Mouse (Mus musculus) liver, embryonic 11.5 days (tissue): ENCODE data around the gene Lnx1. TPM values are rescaled to one million over a fixed set of nuclear protein-coding genes. Genes with fewer than 3 reads are reported as not detected.

Experiments used
- ATAC-seq: fragments of 200-750 bp; cut with Nextera tagmentation; replicated peaks from 2 replicates; pipeline ENCODE4 v1.8.0; 2017; ENCODE audit warnings: moderate number of reproducible peaks, mild to moderate bottlenecking, moderate TSS enrichment, moderate library complexity; ENCODE audit not compliant: low FRiP score
- DNase-seq: peaks from one replicate; pipeline ENCODE4 v3.0.0-alpha.2; 2017; ENCODE audit warnings: low spot score
- H3K27ac ChIP-seq: fragments of 300-500 bp; sonication (generic); 2 replicates; pipeline ENCODE4 v1.5.1; 2014; ENCODE audit warnings: mild to moderate bottlenecking, low read depth, low read length, control low read depth
- H3K27me3 ChIP-seq: fragments of 300-500 bp; sonication (generic); replicated peaks from 2 replicates; pipeline ENCODE4 v1.6.1; 2014; ENCODE audit warnings: low read length, mixed read lengths; ENCODE audit not compliant: control insufficient read depth, insufficient read depth
- H3K36me3 ChIP-seq: fragments of 300-500 bp; sonication (generic); 2 replicates; pipeline ENCODE4 v1.6.1; 2014; ENCODE audit warnings: mild to moderate bottlenecking, low read length, moderate library complexity, mixed read lengths; ENCODE audit not compliant: control insufficient read depth, insufficient read depth
- H3K4me1 ChIP-seq: fragments of 300-500 bp; sonication (generic); replicated peaks from 2 replicates; pipeline ENCODE4 v1.6.1; 2014; ENCODE audit warnings: low read length, mixed read lengths; ENCODE audit not compliant: control insufficient read depth, insufficient read depth
- H3K4me2 ChIP-seq: fragments of 300-500 bp; sonication (generic); 2 replicates; pipeline ENCODE4 v1.6.1; 2014; ENCODE audit warnings: mild to moderate bottlenecking, control low read depth, moderate library complexity
- H3K4me3 ChIP-seq: fragments of 300-500 bp; sonication (generic); 2 replicates; pipeline ENCODE4 v1.5.1; 2014; ENCODE audit warnings: low read depth, low read length, control low read depth
- H3K9ac ChIP-seq: fragments of 300-500 bp; sonication (generic); 2 replicates; pipeline ENCODE4 v1.6.1; 2014; ENCODE audit warnings: low read depth, low read length, control low read depth
- H3K9me3 ChIP-seq: fragments of 300-500 bp; sonication (generic); 2 replicates; pipeline ENCODE4 v1.6.1; 2016; ENCODE audit warnings: low read length, inconsistent platforms, mixed read lengths; ENCODE audit not compliant: control insufficient read depth
- WGBS: fragments of 180-500 bp; shearing (Covaris S2); extraction: QIAGEN DNeasy Blood & Tissue Kit; methylation state at CpG from one replicate; pipeline ENCODE4 v1.1.7; 2014; 5-methylcytosine and 5-hydroxymethylcytosine counted together
- polyA plus RNA-seq: library from polyadenylated mRNA; unstranded; fragments of >200 nt; fragmentation: Nextera tagmentation; extraction: Ambion mirVana; gene quantifications from 2 replicates; pipeline ENCODE4 v1.2.1, GENCODE M21; 2014

Gene Lnx1
- polyA plus RNA-seq, 1 experiment from 2014 or later, result 0.52 TPM

GRCm38 (mm10) chr5:74618573-74619059 lies 84.1 kb downstream of the Lnx1 start:
- no peaks in the 10 kb centered on the region for H3K36me3 ChIP-seq
- H3K4me3 ChIP-seq, result no peak overlapping the region
- H3K9ac ChIP-seq, result no peak overlapping the region
- no peaks in the 10 kb centered on the region for H3K9me3 ChIP-seq
- 68% methylated on average over 3 of the region's 3 CpGs for WGBS
- H3K4me2 ChIP-seq, result no peak overlapping the region
- H3K27ac ChIP-seq, result no peak overlapping the region
- DNase-seq (no peak), ATAC-seq (no peak)
- H3K27me3 ChIP-seq, result no peaks in the 10 kb centered on the region
- 0 out of 2 replicates have a peak, but pooled peaks cover 2% of the 10 kb centered on the region for H3K4me1 ChIP-seq

DNA sequence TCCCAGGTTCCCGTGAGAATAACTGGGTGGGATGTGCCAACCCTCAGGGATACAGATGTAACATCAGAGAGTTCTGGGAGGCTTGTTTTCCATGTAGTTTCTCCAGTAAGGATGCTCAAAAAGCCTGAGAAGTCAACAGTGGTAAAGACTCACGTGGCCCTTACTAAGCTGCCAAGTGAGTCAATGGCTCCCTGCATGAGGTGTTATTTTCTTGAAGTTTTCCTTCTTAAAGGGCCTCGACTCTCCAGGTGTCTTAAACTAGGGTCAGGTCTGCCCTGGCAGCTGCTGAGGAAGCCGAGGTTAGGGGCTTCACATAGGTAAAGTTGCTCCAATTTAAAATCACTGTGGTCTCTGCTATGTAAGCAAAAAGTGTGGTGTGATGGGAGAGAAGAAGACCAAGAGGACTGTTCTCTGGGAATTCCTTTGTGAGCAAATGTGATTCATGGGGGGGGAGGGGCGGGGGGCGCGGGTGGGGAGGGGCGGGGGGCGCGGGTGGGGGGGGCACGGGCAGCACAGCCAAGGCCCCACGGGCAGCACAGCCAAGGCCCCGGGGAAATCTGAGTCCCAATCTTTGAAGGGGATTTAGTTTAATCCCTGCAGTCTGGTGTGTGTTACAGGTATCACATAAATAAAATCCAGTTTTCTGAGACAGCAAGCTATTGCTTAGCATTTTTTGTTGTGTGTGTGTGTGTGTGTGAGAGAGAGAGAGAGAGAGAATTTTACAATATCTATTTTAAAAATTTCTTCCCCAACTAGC lies 84.7 kb downstream of the Lnx1 start:
- Histone ChIP-seq H3K9ac (no peak overlapping the region), H3K9me3 (no peaks in the 10 kb centered on the region), H3K4me1 (0 out of 2 replicates have a peak, but pooled peaks cover 7% of the 10 kb centered on the region), H3K4me2 (no peak overlapping the region), H3K4me3 (no peak overlapping the region), H3K36me3 (no peaks in the 10 kb centered on the region), H3K27ac (no peak overlapping the region), H3K27me3 (no peaks in the 10 kb centered on the region)
- WGBS, result 63% methylated on average over 13 of the region's 13 CpGs
- DNase-seq, result no peak
- ATAC-seq, result no peak

DNA sequence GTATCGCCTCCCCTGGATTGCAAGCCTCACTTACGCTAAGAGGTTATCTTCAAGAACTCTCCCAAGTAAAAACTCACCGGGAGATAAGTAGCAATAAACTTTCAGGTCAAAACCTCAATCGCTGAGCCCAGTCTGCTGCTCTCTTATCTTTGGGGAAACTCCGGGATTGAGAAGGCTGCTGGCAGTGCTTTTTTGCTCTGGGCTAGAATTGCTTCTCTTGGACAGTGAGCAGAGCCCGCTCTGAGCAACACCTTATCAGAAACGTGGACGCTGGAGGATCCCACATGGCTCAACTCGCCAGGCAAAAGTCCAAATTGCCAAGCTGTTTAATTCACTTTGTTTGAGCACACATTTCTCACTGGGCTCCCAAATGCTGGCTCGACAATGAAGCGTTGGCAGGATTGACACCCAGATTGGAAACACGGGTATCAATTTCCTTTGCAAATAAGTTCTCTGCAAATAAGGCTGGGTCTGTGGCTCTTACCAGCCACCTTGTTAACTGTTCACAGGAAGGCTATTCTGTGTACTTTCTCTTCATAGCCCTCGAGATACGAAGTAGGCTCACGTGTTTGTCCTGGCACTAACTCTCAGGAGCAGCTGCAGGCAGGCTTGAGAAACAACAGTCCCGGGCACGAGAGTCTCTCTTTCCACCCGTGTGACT lies 89.1 kb downstream of the Lnx1 start:
- no peak overlapping the region for H3K4me3 ChIP-seq
- no peak overlapping the region for H3K27ac ChIP-seq
- 0 out of 2 replicates have a peak, but pooled peaks cover 5% of the 10 kb centered on the region for H3K4me1 ChIP-seq
- H3K9ac ChIP-seq, result no peak overlapping the region
- no peak for ATAC-seq
- H3K4me2 ChIP-seq, result no peak overlapping the region
- H3K9me3 ChIP-seq, result no peaks in the 10 kb centered on the region
- DNase-seq, result no peak
- no peaks in the 10 kb centered on the region for H3K36me3 ChIP-seq
- H3K27me3 ChIP-seq, result no peaks in the 10 kb centered on the region
- WGBS, result 34% methylated on average over 18 of the region's 18 CpGs

DNA sequence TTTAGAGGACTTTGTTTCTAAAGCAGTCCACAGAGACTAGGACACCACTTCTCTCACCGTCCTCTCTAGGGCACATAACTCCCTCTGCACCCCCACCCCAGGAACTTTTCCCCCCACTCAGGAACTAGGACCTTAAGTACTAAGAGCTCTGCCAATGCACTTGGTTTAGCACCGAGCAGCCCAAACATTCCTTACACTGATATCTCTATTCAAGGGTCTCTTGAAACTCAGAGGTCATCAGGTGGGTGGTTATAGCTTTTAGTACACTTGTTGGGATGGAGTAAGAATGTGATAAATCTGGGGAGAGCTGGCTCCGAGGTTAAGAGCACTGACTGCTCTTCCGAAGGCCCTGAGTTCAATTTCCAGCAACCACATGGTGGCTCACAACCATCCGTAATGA lies 90.0 kb downstream of the Lnx1 start:
- no peak for DNase-seq
- WGBS, result 70% methylated on average over 5 of the region's 5 CpGs
- Histone ChIP-seq H3K4me2 (no peak overlapping the region), H3K9ac (no peak overlapping the region), H3K4me3 (no peak overlapping the region), H3K4me1 (0 out of 2 replicates have a peak, but pooled peaks cover 5% of the 10 kb centered on the region), H3K9me3 (no peaks in the 10 kb centered on the region), H3K27ac (no peak overlapping the region), H3K27me3 (no peaks in the 10 kb centered on the region), H3K36me3 (no peaks in the 10 kb centered on the region)
- ATAC-seq, result no peak

- DNase-seq (no peak), ATAC-seq (no peak)
- H3K4me2 ChIP-seq, result no peak overlapping the region
- H3K9ac ChIP-seq, result no peak overlapping the region
- H3K27ac ChIP-seq, result no peak overlapping the region
- H3K4me3 ChIP-seq, result no peak overlapping the region
- no peaks in the 10 kb centered on the region for H3K36me3 ChIP-seq
- 79% methylated on average over 10 of the region's 10 CpGs for WGBS
- no peaks in the 10 kb centered on the region for H3K9me3 ChIP-seq
- 0 out of 2 replicates have a peak, but pooled peaks cover 5% of the 10 kb centered on the region for H3K4me1 ChIP-seq
- H3K27me3 ChIP-seq, result no peaks in the 10 kb centered on the region
Measured at GRCm38 (mm10) chr5:74610511-74610910, 92.2 kb downstream of the Lnx1 start.

GRCm38 (mm10) chr5:74606213-74606612 lies 96.5 kb downstream of the Lnx1 start:
- ATAC-seq (no peak), DNase-seq (no peak)

DNA sequence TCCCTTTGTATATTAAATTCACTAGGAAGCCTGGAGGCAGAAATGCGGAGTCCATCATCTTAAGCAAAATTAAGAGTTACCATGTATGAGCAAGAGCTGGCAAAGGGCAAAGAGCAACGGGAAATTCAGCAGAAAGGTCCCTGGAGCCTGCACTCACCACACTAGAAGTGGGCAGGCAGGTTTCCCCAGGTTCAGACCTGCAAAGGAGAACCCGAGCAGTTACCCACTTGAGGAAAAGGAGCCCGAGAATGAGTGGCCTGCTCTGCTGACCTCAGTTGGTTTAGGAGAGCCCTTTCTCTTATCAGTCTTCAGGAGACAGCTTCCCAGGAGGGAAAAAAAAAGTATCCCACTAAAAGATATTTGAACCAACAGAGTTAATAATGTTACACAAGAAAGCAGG lies 99.4 kb downstream of the Lnx1 start:
- Histone ChIP-seq H3K36me3 (no peaks in the 10 kb centered on the region; the same call in 1 of the 2 replicates), H3K9me3 (no peaks in the 10 kb centered on the region), H3K27ac (no peak overlapping the region), H3K4me3 (no peak overlapping the region), H3K4me2 (no peak overlapping the region), H3K27me3 (no peaks in the 10 kb centered on the region), H3K9ac (no peak overlapping the region), H3K4me1 (no peaks in the 10 kb centered on the region)
- ATAC-seq, result no peak
- DNase-seq, result no peak
- WGBS, result 66% methylated on average over 4 of the region's 4 CpGs

More at GRCm38 (mm10) chr5:74606213-74606612, 96.5 kb downstream of the Lnx1 start:
- H3K9ac ChIP-seq, result no peak overlapping the region
- no peaks in the 10 kb centered on the region for H3K9me3 ChIP-seq
- no peaks in the 10 kb centered on the region for H3K36me3 ChIP-seq
- no peaks in the 10 kb centered on the region for H3K4me1 ChIP-seq
- 84% methylated on average over 8 of the region's 8 CpGs for WGBS
- H3K4me2 ChIP-seq, result no peak overlapping the region
- no peak overlapping the region for H3K4me3 ChIP-seq
- no peaks in the 10 kb centered on the region for H3K27me3 ChIP-seq
- H3K27ac ChIP-seq, result no peak overlapping the region

DNA sequence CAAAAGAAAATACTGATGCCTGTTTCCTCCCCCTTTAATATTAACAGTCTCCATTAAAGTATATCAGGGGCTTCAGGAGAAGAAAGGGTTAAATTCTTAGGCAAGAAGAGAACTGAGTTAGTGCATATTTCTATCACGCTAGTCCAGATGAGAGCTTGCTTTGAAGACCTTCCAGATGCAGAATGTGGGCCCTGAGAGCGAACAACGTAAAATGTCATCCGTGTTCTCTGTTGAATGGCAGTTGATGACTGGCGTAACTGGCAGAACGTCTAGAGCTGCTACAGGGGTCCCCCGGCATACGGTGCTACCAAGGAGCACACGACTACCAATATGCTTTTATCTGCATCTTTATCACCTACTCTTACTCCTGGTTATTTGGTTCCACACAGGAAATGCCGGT lies 100.3 kb downstream of the Lnx1 start:
- H3K4me2 ChIP-seq, result no peak overlapping the region
- 87% methylated on average over 10 of the region's 10 CpGs for WGBS
- no peaks in the 10 kb centered on the region for H3K27me3 ChIP-seq
- no peak overlapping the region for H3K27ac ChIP-seq
- H3K9ac ChIP-seq, result no peak overlapping the region
- no peak for DNase-seq
- no peaks in the 10 kb centered on the region for H3K9me3 ChIP-seq
- no peaks in the 10 kb centered on the region for H3K4me1 ChIP-seq
- no peaks in the 10 kb centered on the region; the same call in 1 of the 2 replicates for H3K36me3 ChIP-seq
- no peak overlapping the region for H3K4me3 ChIP-seq
- ATAC-seq, result no peak
